Mouse (Mus musculus) lung, postnatal 0 days (tissue): ENCODE results near the gene Dpp6. TPM values are rescaled to one million over a fixed set of nuclear protein-coding genes. Genes with fewer than 3 reads are reported as not detected.

Experiments used
- ATAC-seq: fragments of 200-750 bp; cut with Nextera tagmentation; 2 replicates; pipeline ENCODE4 v1.8.0; 2017; ENCODE audit warnings: moderate library complexity
- DNase-seq: peaks from one replicate; pipeline ENCODE4 v3.0.0-alpha.2; 2016; ENCODE audit warnings: low spot score
- H3K27ac ChIP-seq: fragments of 300-500 bp; sonication (generic); 2 replicates; pipeline ENCODE4 v1.5.1; 2014; ENCODE audit warnings: antibody characterized with exemption, mild to moderate bottlenecking, low read length, mixed read lengths
- H3K27me3 ChIP-seq: fragments of 300-500 bp; sonication (generic); replicated peaks from 2 replicates; pipeline ENCODE4 v1.6.1; 2014; ENCODE audit warnings: low read length, mixed read lengths; ENCODE audit not compliant: insufficient read depth
- H3K36me3 ChIP-seq: fragments of 300-500 bp; sonication (generic); 2 replicates; pipeline ENCODE4 v1.6.1; 2014; ENCODE audit warnings: low read length, mixed read lengths; ENCODE audit not compliant: insufficient read depth
- H3K4me1 ChIP-seq: fragments of 300-500 bp; sonication (generic); 2 replicates; pipeline ENCODE4 v1.6.1; 2014; ENCODE audit warnings: antibody characterized with exemption, low read depth, low read length, mixed read lengths; ENCODE audit not compliant: insufficient read depth
- H3K4me2 ChIP-seq: fragments of 300-500 bp; sonication (generic); replicated peaks from 2 replicates; pipeline ENCODE4 v1.6.1; 2014; ENCODE audit warnings: low read depth, mild to moderate bottlenecking, low read length, moderate library complexity, mixed read lengths
- H3K4me3 ChIP-seq: fragments of 300-500 bp; sonication (generic); 2 replicates; pipeline ENCODE4 v1.5.1; 2014; ENCODE audit warnings: low read depth, low read length
- H3K9ac ChIP-seq: fragments of 300-500 bp; sonication (generic); replicated peaks from 2 replicates; pipeline ENCODE4 v1.6.1; 2014; ENCODE audit warnings: low read depth, mild to moderate bottlenecking
- H3K9me3 ChIP-seq: fragments of 300-500 bp; sonication (generic); 2 replicates; pipeline ENCODE4 v1.6.1; 2016; ENCODE audit warnings: low read length, mixed read lengths
- CTCF ChIP-seq: IDR thresholded peaks from 2 replicates; pipeline ENCODE4 v1.5.1; 2016; ENCODE audit warnings: antibody characterized with exemption, mild to moderate bottlenecking
- EP300 ChIP-seq: IDR thresholded peaks from 2 replicates; pipeline ENCODE4 v1.6.1; 2016; ENCODE audit warnings: antibody characterized with exemption, mild to moderate bottlenecking, control low read depth
- WGBS: fragments of 180-500 bp; shearing (Covaris S2); extraction: QIAGEN DNeasy Blood & Tissue Kit; methylation state at CpG from one replicate; pipeline ENCODE4 v1.1.7; 2014; 5-methylcytosine and 5-hydroxymethylcytosine counted together
- polyA plus RNA-seq: library from polyadenylated mRNA; unstranded; fragments of >200 nt; fragmentation: Nextera tagmentation; extraction: Ambion mirVana; gene quantifications from 2 replicates; pipeline ENCODE4 v1.2.1, GENCODE M21; 2015

Gene Dpp6
- polyA plus RNA-seq, 1 experiment from 2014 or later, result 0.05 TPM

DNA sequence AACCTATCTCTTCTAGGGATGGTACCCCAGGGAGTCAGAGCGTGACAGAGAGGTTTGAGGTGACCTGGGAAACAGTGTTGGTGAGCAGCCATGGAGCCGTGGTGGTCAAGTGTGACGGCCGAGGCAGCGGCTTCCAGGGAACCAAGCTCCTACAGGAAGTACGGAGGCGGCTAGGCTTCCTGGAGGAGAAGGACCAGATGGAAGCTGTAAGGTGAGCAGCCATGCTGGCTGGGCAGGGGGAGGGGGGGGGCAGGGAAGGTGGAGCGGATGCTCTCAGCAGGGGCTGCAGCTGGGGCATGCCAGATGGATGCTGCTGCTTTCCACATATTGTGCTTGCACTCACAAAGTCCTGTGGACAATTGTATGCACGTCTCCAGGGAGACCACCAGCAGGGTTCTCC, 897.4 kb downstream of the Dpp6 start:
- no peak for TF ChIP-seq CTCF
- TF ChIP-seq EP300, result no peak
- ATAC-seq (no peak), DNase-seq (no peak)
- H3K9me3 ChIP-seq, result no peaks in the 10 kb centered on the region
- 56% methylated on average over 8 of the region's 9 CpGs for WGBS
- H3K36me3 ChIP-seq, result no peaks in the 10 kb centered on the region
- no peaks in the 10 kb centered on the region for H3K27me3 ChIP-seq
- no peak overlapping the region for H3K9ac ChIP-seq
- H3K27ac ChIP-seq, result no peak overlapping the region
- no peak overlapping the region for H3K4me3 ChIP-seq
- no peak overlapping the region for H3K4me2 ChIP-seq
- H3K4me1 ChIP-seq, result no peaks in the 10 kb centered on the region

DNA sequence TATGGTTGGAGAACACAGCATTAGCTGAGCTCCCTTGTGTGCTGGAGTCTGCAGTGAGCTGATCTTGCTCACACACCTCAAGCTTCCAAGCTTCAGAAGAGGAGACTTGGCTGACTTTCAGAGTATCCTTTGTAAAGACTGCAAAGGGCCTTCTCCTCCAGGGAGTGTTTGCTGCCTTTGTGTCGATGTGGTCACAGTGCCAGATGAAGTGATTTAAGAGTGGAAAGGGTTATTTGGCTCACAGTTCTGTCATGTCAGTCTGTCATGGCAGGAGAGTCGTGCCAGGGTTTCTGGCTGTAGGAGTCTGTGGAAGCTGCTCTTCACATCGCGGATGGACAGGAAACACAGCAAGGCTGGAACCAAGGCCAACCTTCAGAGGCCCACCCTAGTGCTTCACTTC, 899.0 kb downstream of the Dpp6 start:
- no peak overlapping the region for H3K27ac ChIP-seq
- WGBS, result 65% methylated on average over 4 of the region's 4 CpGs
- H3K36me3 ChIP-seq, result no peaks in the 10 kb centered on the region
- no peak overlapping the region for H3K4me2 ChIP-seq
- H3K27me3 ChIP-seq, result no peaks in the 10 kb centered on the region
- no peak overlapping the region for H3K9ac ChIP-seq
- no peaks in the 10 kb centered on the region for H3K9me3 ChIP-seq
- no peak for DNase-seq
- TF ChIP-seq CTCF, result no peak
- no peak for TF ChIP-seq EP300
- no peak overlapping the region for H3K4me3 ChIP-seq
- H3K4me1 ChIP-seq, result no peaks in the 10 kb centered on the region
- ATAC-seq, result no peak

DNA sequence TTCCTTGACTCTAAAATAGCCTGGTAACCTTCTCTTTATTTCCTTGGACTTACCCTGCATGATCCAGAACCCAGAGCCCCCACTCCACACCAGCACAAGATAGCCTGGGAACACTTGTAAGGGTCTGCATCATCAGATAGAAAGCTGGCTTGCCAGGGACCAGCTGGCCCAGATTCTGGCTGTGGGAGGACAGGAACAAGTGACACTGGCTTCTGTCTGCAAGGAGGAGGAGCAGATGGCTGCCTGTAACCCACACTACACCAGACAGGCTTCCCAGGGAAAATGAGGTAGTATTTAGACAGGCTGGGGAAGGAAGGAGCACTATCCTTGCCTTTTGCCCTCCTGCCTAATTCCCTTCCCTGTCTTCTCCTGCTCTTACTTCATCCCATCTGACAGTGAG, 900.3 kb downstream of the Dpp6 start:
- DNase-seq (no peak), ATAC-seq (no peak)
- Histone ChIP-seq H3K36me3 (no peaks in the 10 kb centered on the region), H3K9me3 (no peaks in the 10 kb centered on the region), H3K27ac (no peak overlapping the region), H3K4me2 (no peak overlapping the region), H3K9ac (no peak overlapping the region), H3K4me3 (no peak overlapping the region), H3K27me3 (no peaks in the 10 kb centered on the region), H3K4me1 (no peaks in the 10 kb centered on the region)
- TF ChIP-seq CTCF (no peak), EP300 (no peak)

DNA sequence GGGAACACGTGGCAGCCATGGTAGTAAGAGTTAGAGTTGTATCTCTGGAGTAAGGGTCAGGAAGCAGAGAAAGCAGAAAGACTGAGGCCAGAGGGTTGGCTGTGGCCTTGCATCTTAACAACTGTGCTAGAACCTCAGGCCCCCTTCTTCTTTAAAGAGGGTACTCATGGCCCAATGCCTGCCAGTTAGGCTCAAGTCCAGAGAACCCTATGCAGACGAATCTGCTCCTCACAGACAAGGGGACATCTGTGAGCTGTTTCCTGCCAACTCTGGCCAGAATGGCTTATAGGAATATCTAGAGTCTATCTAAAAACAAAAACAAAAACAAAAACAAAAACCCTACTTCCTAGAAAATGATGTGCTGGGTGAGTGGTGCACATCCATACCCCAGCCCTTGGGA, 902.3 kb downstream of the Dpp6 start:
- no peak for ATAC-seq

DNA sequence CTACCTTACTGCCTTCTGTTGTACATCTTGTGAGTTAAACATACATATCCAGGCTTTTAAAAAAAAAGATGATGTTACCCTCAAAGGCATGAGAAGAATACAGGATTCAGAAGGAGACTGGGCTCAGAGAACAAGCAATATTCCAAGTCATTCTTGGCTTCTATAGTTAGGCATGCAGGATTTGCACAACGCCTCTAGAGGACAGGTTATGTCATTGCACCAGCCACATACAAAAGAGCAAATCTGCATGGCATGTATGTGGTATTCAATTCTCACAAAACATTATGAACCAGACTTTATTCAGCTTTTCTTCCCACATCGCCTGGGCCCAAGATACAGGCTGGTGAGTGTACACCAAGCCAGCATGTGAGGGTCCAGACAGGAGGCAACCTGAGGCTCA, 907.5 kb downstream of the Dpp6 start:
- 13% methylated on average over 2 of the region's 2 CpGs for WGBS
- Histone ChIP-seq H3K9me3 (no peaks in the 10 kb centered on the region), H3K4me3 (no peak overlapping the region), H3K9ac (no peak overlapping the region), H3K27ac (no peak overlapping the region), H3K36me3 (no peaks in the 10 kb centered on the region), H3K4me2 (no peak overlapping the region), H3K27me3 (no peaks in the 10 kb centered on the region), H3K4me1 (no peaks in the 10 kb centered on the region)
- TF ChIP-seq EP300 (no peak), CTCF (peak; percentile 56)
- DNase-seq (no peak), ATAC-seq (no peak)

More for the DNA sequence above, 902.3 kb downstream of the Dpp6 start:
- DNase-seq, result no peak
- H3K27ac ChIP-seq, result no peak overlapping the region
- no peaks in the 10 kb centered on the region for H3K4me1 ChIP-seq
- H3K9ac ChIP-seq, result no peak overlapping the region
- no peaks in the 10 kb centered on the region for H3K36me3 ChIP-seq
- 47% methylated on average over 2 of the region's 2 CpGs for WGBS
- H3K4me2 ChIP-seq, result no peak overlapping the region
- H3K27me3 ChIP-seq, result no peaks in the 10 kb centered on the region
- no peaks in the 10 kb centered on the region for H3K9me3 ChIP-seq
- no peak overlapping the region for H3K4me3 ChIP-seq
- TF ChIP-seq EP300 (no peak), CTCF (no peak)

DNA sequence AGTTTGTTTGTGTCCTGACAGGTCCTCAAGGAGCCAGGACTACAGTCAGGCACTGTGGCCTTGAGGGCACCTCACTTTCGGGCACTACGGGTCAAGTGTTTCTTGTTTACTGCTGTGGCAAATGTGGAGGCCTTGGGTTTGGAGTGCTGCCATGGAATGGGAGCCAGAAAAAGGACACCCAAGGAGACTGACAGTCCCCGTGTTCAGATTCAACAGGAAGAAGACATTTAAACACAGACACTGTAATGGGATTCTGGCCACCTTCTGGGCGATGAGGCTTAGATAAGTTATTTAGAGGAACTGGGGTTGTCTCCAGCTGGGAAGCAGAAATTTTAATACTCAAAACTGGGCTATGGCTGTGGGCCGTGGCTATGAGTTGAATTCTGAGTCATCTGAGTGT, 913.7 kb downstream of the Dpp6 start:
- H3K4me1 ChIP-seq, result no peaks in the 10 kb centered on the region
- WGBS, result 38% methylated on average over 5 of the region's 5 CpGs
- H3K27ac ChIP-seq, result no peak overlapping the region
- TF ChIP-seq EP300, result no peak
- TF ChIP-seq CTCF, result no peak
- H3K4me3 ChIP-seq, result no peak overlapping the region
- DNase-seq, result no peak
- no peaks in the 10 kb centered on the region for H3K9me3 ChIP-seq
- H3K9ac ChIP-seq, result no peak overlapping the region
- no peak for ATAC-seq
- H3K36me3 ChIP-seq, result no peaks in the 10 kb centered on the region
- no peaks in the 10 kb centered on the region for H3K27me3 ChIP-seq
- no peak overlapping the region for H3K4me2 ChIP-seq

DNA sequence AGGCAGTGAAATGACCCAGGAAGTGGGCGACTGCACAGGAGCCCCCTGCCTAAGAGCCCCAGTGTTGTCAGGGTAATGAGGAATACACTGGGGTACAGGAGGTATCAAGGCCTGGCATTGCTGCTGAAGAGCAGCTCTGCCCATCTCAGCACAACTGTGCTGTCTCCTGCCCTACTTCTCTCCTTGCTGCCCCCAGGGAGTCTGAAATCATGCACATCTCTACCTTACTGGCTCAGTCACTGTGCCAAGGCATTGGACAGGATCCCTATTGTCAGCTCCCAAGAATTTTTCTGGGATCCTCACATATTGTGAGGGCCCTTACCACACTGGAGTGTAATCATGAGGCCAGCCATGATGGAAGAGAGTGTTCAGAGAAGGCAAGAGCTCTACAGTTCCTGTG, 914.4 kb downstream of the Dpp6 start:
- Histone ChIP-seq H3K4me3 (no peak overlapping the region), H3K27ac (no peak overlapping the region), H3K4me1 (no peaks in the 10 kb centered on the region), H3K36me3 (no peaks in the 10 kb centered on the region), H3K9me3 (no peaks in the 10 kb centered on the region), H3K9ac (no peak overlapping the region), H3K4me2 (no peak overlapping the region), H3K27me3 (no peaks in the 10 kb centered on the region)
- ATAC-seq (no peak), DNase-seq (no peak)
- 57% methylated on average over 1 of the region's 1 CpGs for WGBS
- TF ChIP-seq EP300, result no peak
- no peak for TF ChIP-seq CTCF
